Mouse (Mus musculus): ENCODE measurements around the gene Atxn1.

- TF ChIP-seq CTCF (IDR thresholded peaks at IDR 0.05; ENCODE audit: extremely low read depth, insufficient read length, insufficient replicate concordance, low read depth, low read length) (no peak), POLR2A (IDR thresholded peaks at IDR 0.05; ENCODE audit: low read depth, low read length) (no peak)
These were observed 306.5 kb downstream of the Atxn1 start for GRCm38 (mm10) chr13:45658343-45658742.
